Mouse (Mus musculus): ENCODE results near the gene Ttll11. TPM values are rescaled to one million over a fixed set of nuclear protein-coding genes. Genes with fewer than 3 reads are reported as not detected.

The Ttll11 gene
- polyA plus RNA-seq, 1 experiment from 2014 or later: 0.67 TPM

DNA sequence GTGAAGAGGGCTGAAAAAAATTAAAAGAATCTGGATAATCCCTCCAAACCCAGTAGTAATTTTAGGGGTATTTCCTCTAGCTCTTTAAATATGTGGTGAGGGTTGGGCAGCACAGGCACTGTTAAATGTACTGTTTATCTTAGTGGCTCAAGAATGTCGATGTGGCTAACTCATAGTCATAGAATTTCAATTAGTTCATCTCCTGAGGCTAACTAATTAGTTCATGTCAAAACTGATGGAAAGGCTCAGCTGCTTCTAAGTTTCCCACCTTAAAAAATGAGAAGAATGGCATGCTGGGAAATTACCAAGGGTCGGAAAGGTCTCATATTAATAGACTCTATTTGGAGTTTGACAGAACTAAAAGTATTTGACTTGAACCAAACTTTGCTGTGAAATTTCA, 89.9 kb downstream of the Ttll11 start:
- Histone ChIP-seq H3K9ac (no peak overlapping the region), H3K4me3 (replicated peaks) (no peak overlapping the region), H3K9me3 (no peaks in the 10 kb centered on the region), H3K27ac (no peak overlapping the region), H3K4me2 (replicated peaks) (no peak overlapping the region), H3K36me3 (no peaks in the 10 kb centered on the region), H3K27me3 (replicated peaks) (no peaks in the 10 kb centered on the region), H3K4me1 (replicated peaks) (no peaks in the 10 kb centered on the region)
- ATAC-seq: no peak
- 64% methylated on average over 2 of the region's 2 CpGs for WGBS

- Histone ChIP-seq H3K9ac (no peak overlapping the region), H3K4me3 (replicated peaks) (no peak overlapping the region), H3K27me3 (replicated peaks) (no peaks in the 10 kb centered on the region), H3K9me3 (no peaks in the 10 kb centered on the region), H3K4me1 (replicated peaks) (peaks cover 3% of the 10 kb centered on the region), H3K36me3 (no peaks in the 10 kb centered on the region), H3K4me2 (replicated peaks) (no peak overlapping the region), H3K27ac (no peak overlapping the region)
- ATAC-seq: no peak
- WGBS: 35% methylated on average over 7 of the region's 7 CpGs
These were observed 95.4 kb downstream of the Ttll11 start for GRCm38 (mm10) chr2:35884296-35884695.

- WGBS: 43% methylated on average over 9 of the region's 9 CpGs
- no peak for ATAC-seq
- Histone ChIP-seq H3K27ac (no peak overlapping the region), H3K4me3 (replicated peaks) (no peak overlapping the region), H3K4me2 (replicated peaks) (no peak overlapping the region), H3K36me3 (no peaks in the 10 kb centered on the region), H3K9ac (no peak overlapping the region), H3K27me3 (replicated peaks) (no peaks in the 10 kb centered on the region), H3K9me3 (no peaks in the 10 kb centered on the region), H3K4me1 (replicated peaks) (peaks cover 3% of the 10 kb centered on the region)
These were observed 97.3 kb downstream of the Ttll11 start for GRCm38 (mm10) chr2:35882336-35882987.

DNA sequence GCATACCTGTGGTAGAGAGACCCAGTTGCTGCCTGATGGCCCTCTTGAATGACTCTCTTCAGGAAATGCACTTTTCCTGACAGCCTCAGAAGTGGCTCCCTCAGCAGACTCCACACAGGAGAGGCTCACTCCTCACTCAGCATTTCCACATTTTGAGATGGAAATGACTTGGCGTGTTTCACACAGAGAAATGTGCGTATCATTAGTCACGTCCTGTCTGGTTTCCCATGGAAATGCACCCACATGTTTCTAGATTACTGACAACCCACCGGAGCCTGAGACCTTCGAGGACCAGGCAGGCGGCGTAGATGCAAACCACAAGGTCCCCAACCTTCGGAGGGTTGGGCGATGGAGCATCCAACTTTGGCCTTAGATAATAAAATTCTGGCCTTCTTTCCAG, 97.8 kb downstream of the Ttll11 start:
- H3K9ac ChIP-seq: no peak overlapping the region

DNA sequence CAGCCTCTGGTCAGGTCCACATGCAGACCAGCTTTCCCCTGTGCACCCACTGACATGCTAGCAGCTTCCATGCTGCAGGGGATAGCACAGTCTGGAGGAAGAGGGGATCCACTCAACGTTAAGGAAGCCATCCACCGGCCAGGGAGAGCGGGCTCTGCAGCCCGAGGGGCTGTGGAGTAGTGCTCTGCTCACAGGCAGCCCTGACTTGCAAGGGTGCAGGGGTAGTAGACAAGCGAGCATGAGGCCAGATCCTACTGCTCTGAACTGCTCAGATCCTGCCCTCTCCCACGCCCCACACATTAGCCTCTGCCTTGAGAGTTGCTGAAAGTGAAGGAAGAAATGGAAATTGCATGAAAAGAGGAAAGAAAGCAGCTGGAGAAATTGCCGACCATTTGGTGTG, 99.4 kb downstream of the Ttll11 start:
- 60% methylated on average over 7 of the region's 7 CpGs for WGBS
- Histone ChIP-seq H3K27ac (peak overlapping the region; percentile 73), H3K36me3 (no peaks in the 10 kb centered on the region), H3K27me3 (replicated peaks) (no peaks in the 10 kb centered on the region), H3K4me2 (replicated peaks) (no peak overlapping the region), H3K4me1 (replicated peaks) (peaks cover 3% of the 10 kb centered on the region), H3K4me3 (replicated peaks) (no peak overlapping the region), H3K9ac (no peak overlapping the region), H3K9me3 (no peaks in the 10 kb centered on the region)
- ATAC-seq: no peak

More for the DNA sequence above, 97.8 kb downstream of the Ttll11 start:
- Histone ChIP-seq H3K4me3 (replicated peaks) (no peak overlapping the region), H3K36me3 (no peaks in the 10 kb centered on the region), H3K4me2 (replicated peaks) (no peak overlapping the region), H3K27me3 (replicated peaks) (no peaks in the 10 kb centered on the region), H3K9me3 (no peaks in the 10 kb centered on the region), H3K27ac (peak overlapping the region; percentile 65), H3K4me1 (replicated peaks) (peaks cover 3% of the 10 kb centered on the region)
- no peak for ATAC-seq
- WGBS: 80% methylated on average over 9 of the region's 9 CpGs

DNA sequence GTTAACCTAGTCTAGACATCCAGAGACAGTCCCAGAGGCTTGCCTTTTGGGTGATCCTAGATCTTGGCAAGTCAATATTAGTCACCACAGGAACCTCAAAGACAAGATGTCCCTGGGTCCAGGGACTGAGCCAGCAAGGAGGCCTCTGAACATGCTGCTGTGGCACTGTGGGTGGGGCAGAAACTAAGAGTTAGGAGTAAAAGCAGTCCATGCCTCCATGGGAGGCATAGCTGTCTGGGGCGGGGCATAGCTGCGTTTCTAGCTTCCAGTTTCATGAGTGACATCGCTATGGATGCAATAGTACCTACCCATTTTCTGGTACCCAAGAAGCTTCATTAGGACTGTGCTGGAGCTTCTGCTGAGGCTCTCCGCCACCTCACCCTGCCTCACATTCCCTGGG, 99.8 kb downstream of the Ttll11 start:
- Histone ChIP-seq H3K27me3 (replicated peaks) (no peaks in the 10 kb centered on the region), H3K4me3 (replicated peaks) (no peak overlapping the region), H3K4me1 (replicated peaks) (peaks cover 3% of the 10 kb centered on the region), H3K36me3 (no peaks in the 10 kb centered on the region), H3K9me3 (no peaks in the 10 kb centered on the region), H3K4me2 (replicated peaks) (no peak overlapping the region), H3K9ac (no peak overlapping the region), H3K27ac (peak overlapping the region; percentile 73; the same call in 1 of the 2 replicates)
- WGBS: 82% methylated on average over 4 of the region's 4 CpGs
- ATAC-seq: peak; percentile 60

GRCm38 (mm10) chr2:35878506-35878905, 101.2 kb downstream of the Ttll11 start:
- Histone ChIP-seq H3K4me2 (replicated peaks) (no peak overlapping the region), H3K9me3 (no peaks in the 10 kb centered on the region), H3K27ac (no peak overlapping the region), H3K4me3 (replicated peaks) (no peak overlapping the region), H3K4me1 (replicated peaks) (peaks cover 3% of the 10 kb centered on the region), H3K27me3 (replicated peaks) (no peaks in the 10 kb centered on the region), H3K36me3 (no peaks in the 10 kb centered on the region), H3K9ac (no peak overlapping the region)
- 95% methylated on average over 3 of the region's 3 CpGs for WGBS
- ATAC-seq: no peak

DNA sequence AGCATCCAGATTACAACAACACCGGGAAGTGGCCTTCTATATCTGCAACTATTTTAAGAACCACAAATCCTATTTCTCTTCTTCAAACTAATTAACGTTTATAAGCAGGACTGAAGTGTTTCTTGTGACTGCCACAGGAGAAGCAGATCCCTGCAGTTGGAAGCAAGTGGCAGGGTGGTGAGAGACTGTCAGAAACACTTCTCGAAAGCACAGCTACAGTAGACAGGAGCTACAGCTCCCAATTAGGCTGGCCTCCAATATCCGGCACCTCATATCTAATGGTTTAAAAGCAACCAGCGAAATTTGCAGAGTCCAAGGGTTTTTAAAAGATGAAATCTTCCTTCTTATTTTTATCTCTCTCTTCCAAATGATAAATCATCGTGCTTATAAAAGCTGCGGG, 104.1 kb downstream of the Ttll11 start:
- Histone ChIP-seq H3K4me3 (replicated peaks) (no peak overlapping the region), H3K4me2 (replicated peaks) (no peak overlapping the region), H3K9ac (no peak overlapping the region), H3K27ac (no peak overlapping the region), H3K36me3 (no peaks in the 10 kb centered on the region), H3K27me3 (replicated peaks) (no peaks in the 10 kb centered on the region), H3K9me3 (no peaks in the 10 kb centered on the region), H3K4me1 (replicated peaks) (peaks cover 3% of the 10 kb centered on the region)
- WGBS: 78% methylated on average over 7 of the region's 7 CpGs
- no peak for ATAC-seq

DNA sequence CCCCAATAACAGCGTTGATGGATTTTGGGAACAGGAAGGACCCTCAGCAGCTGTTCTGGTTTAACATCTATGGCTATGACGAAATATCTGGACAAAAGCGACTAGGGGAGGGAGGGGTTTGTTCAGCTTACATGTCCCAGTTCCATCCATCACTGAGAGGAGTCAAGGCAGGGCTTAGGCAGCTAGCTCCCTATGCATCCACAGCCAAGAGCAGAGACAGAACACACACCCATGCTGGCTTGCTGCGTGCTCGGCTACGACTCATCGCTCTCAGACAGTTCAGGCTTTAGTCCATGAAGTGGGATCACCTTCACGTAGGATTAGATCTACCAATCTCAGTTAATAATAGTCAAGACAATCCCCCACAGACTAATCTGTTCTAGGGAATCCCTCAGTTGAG, 105.3 kb downstream of the Ttll11 start:
- Histone ChIP-seq H3K9ac (no peak overlapping the region), H3K36me3 (no peaks in the 10 kb centered on the region), H3K27ac (no peak overlapping the region), H3K4me1 (replicated peaks) (no peaks in the 10 kb centered on the region), H3K4me3 (replicated peaks) (no peak overlapping the region), H3K4me2 (replicated peaks) (no peak overlapping the region), H3K27me3 (replicated peaks) (no peaks in the 10 kb centered on the region; the same call in 1 of the 2 replicates), H3K9me3 (no peaks in the 10 kb centered on the region)
- no peak for ATAC-seq
- 69% methylated on average over 8 of the region's 8 CpGs for WGBS

- no peak for ATAC-seq
- Histone ChIP-seq H3K27me3 (replicated peaks) (no peaks in the 10 kb centered on the region; the same call in 1 of the 2 replicates), H3K27ac (no peak overlapping the region), H3K4me3 (replicated peaks) (no peak overlapping the region), H3K4me2 (replicated peaks) (no peak overlapping the region), H3K9ac (no peak overlapping the region), H3K9me3 (no peaks in the 10 kb centered on the region), H3K4me1 (replicated peaks) (no peaks in the 10 kb centered on the region), H3K36me3 (no peaks in the 10 kb centered on the region)
- 58% methylated on average over 2 of the region's 2 CpGs for WGBS
These were observed 110.5 kb downstream of the Ttll11 start for GRCm38 (mm10) chr2:35869165-35869564.

- no peaks in the 10 kb centered on the region for H3K9me3 ChIP-seq
- no peaks in the 10 kb centered on the region for H3K4me1 ChIP-seq (replicated peaks)
- H3K27me3 ChIP-seq (replicated peaks): no peaks in the 10 kb centered on the region
- 63% methylated on average over 4 of the region's 4 CpGs for WGBS
- H3K4me2 ChIP-seq (replicated peaks): no peak overlapping the region
- no peaks in the 10 kb centered on the region for H3K36me3 ChIP-seq
- no peak overlapping the region for H3K27ac ChIP-seq
- no peak overlapping the region for H3K9ac ChIP-seq
- ATAC-seq: peak; percentile 91
- no peak overlapping the region for H3K4me3 ChIP-seq (replicated peaks)
These were observed 116.4 kb downstream of the Ttll11 start for GRCm38 (mm10) chr2:35863284-35863683.

DNA sequence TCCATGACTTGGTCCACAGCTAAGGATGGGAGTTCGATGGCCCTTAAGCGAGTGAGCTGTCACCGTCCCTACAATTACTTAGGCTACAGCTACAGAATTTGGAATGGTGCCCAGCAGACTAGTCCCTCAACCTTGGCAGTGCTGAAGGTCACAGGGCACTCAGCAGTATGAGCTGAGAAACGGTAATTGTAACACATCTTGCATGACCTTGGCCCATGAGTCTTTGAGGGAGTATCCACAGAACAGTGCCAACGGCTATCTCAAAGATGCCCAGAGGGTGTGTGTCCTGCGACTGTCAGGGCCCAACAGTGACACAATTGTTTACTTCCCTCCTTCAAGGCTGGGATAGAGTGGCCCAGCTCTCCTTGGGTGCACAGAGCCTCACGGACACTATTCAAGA, 118.5 kb downstream of the Ttll11 start:
- H3K4me1 ChIP-seq (replicated peaks): no peaks in the 10 kb centered on the region
- no peak for ATAC-seq
- no peaks in the 10 kb centered on the region for H3K36me3 ChIP-seq
- no peak overlapping the region for H3K4me2 ChIP-seq (replicated peaks)
- H3K4me3 ChIP-seq (replicated peaks): no peak overlapping the region
- H3K9ac ChIP-seq: no peak overlapping the region
- no peaks in the 10 kb centered on the region for H3K9me3 ChIP-seq
- no peaks in the 10 kb centered on the region for H3K27me3 ChIP-seq (replicated peaks)
- no peak overlapping the region for H3K27ac ChIP-seq
- 80% methylated on average over 7 of the region's 7 CpGs for WGBS

DNA sequence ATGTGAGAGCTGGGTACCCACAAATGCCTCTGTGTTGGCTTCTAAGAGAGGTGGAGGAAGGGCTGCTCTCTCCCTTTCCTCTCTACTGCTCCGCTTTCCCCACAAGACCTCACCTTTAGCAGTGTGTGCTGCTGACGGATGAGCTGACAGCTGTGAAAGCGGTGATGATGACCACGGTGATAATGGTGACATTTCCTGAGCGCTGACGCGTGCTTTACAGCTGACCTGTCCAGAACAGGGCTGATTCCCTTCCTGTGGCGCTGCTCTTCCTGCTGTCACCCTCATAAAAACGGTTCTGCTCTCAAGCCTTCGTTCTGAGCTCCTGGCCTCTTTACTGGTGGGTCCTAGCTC, 119.3 kb downstream of the Ttll11 start:
- H3K36me3 ChIP-seq: no peaks in the 10 kb centered on the region
- H3K4me3 ChIP-seq (replicated peaks): no peak overlapping the region
- H3K9ac ChIP-seq: no peak overlapping the region
- 60% methylated on average over 10 of the region's 10 CpGs for WGBS
- no peak overlapping the region for H3K4me2 ChIP-seq (replicated peaks)
- no peaks in the 10 kb centered on the region for H3K4me1 ChIP-seq (replicated peaks)
- no peaks in the 10 kb centered on the region for H3K9me3 ChIP-seq
- H3K27me3 ChIP-seq (replicated peaks): no peaks in the 10 kb centered on the region
- ATAC-seq: no peak
- H3K27ac ChIP-seq: no peak overlapping the region

Measured in intestine, embryonic 15.5 days (tissue).